8 mouse cellular contexts compared by ENCODE assay signal in the genomic region with DNA sequence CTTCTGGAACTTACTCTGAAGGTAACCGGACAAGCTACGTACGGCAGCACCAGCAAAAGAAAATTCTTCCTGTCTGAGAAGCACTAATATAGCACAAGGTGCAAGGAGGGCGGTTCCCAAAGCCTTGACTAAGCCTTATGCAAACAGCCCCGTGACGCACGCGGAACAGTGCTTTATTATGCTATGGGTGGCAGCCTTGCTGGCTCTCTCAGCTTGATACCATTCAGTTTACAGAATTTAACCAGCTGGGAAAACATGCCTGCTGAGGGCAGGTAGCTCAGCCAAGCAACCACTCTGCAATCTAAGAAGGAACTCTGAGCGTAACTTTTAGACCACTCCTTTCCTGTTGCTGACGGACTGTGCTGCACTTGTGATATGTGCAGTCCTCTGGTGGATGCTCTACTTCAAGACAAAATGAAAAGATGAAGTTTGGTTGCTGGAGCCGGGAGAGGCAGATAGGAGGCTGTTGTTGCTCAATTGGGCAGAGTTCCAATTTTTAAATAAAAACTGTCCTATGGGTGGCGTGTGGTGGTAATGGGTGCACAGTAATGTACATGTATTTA. TPM values are rescaled to one million over a fixed set of nuclear protein-coding genes. Genes with fewer than 3 reads are reported as not detected.
DNase-seq lines count a peak whose midpoint lies in the region; TF ChIP-seq lines count a peak whose summit lies in the region.

No protein-coding gene starts in this region.

- TF ChIP-seq POLR2A in cortical plate, adult 2 months (IDR thresholded peaks at IDR 0.05; ENCODE audit: extremely low read depth, insufficient read depth, low read length), result peak; percentile 42

- H3K36me3 ChIP-seq in splenic B cell, adult 2 months (ENCODE audit: control insufficient read depth, insufficient read depth, low read length, poor library complexity, severe bottlenecking), result no peaks in the 10 kb centered on the region; the same call in 1 of the 2 replicates

- TF ChIP-seq CTCF in cortical plate, adult 2 months (IDR thresholded peaks at IDR 0.05; ENCODE audit: extremely low read depth, insufficient read depth, low read length), result no peak

- peaks cover 8% of the 10 kb centered on the region; the same call in 1 of the 2 replicates for H3K4me1 ChIP-seq in cortical plate, adult 2 months (ENCODE audit: control insufficient read depth, insufficient read depth, low read length)

- H3K27ac ChIP-seq in cortical plate, adult 2 months (ENCODE audit: insufficient read depth, low read length), result no peak overlapping the region

- DNase-seq in 3134 (ENCODE audit: extremely low read depth, insufficient read length, low spot score), result peak; percentile 11
- DNase-seq in CD8-positive naive resting alpha-beta T cell, adult 2 months (ENCODE audit: low read depth in 2 of 2, low spot score in 2 of 2), result peak; percentile 64 to 71
- DNase-seq in heart, adult 9 months (ENCODE audit: low spot score in 2 of 2), result peak; percentile 61 to 72
- peak; percentile 76 for DNase-seq in kidney, postnatal 14 days
- DNase-seq in lung, postnatal 4 days, result peak; percentile 68 to 71
- peak; percentile 89 for DNase-seq in splenic B cell, adult 2 months (ENCODE audit: low read depth, low spot score)
- no peak for DNase-seq in cerebellum, postnatal 4 days (ENCODE audit: low spot score in 2 of 2)

- no peaks in the 10 kb centered on the region for H3K27me3 ChIP-seq in splenic B cell, adult 2 months (ENCODE audit: control insufficient read depth, insufficient read depth, low read length, poor library complexity, severe bottlenecking)

- H3K4me3 ChIP-seq in cortical plate, adult 2 months (ENCODE audit: insufficient read depth, low read length), result peak overlapping the region; percentile 27

RNA-seq across cellular contexts. Expression of gene Nt5c3, which starts 21.8 kb away (rescaled TPM):
- polyA plus RNA-seq in cortical plate, adult 2 months (2012; rRNA removed), result 52.6 and 54.6 TPM in 2 replicates

RNA-seq across cellular contexts. Expression of gene Vmn1r4, which starts 21.9 kb away (rescaled TPM):
- polyA plus RNA-seq in cortical plate, adult 2 months (2012; rRNA removed), result 0.26 and 0.35 TPM in 2 replicates

Comparison
In these comparisons a context has a peak if more than half of its experiments do, and no peak if none do; other contexts are left out.
1. DNase-seq: peak in 3134 (single experiment), CD8-positive naive resting alpha-beta T cell, adult 2 months (2 of 2), heart, adult 9 months (2 of 2), kidney, postnatal 14 days (single experiment), lung, postnatal 4 days (2 of 2) and splenic B cell, adult 2 months (single experiment); none in cerebellum, postnatal 4 days (0 of 2).